Mouse (Mus musculus): ENCODE results near the gene Zdhhc14. TPM values are rescaled to one million over a fixed set of nuclear protein-coding genes. Genes with fewer than 3 reads are reported as not detected.
A peak's percentile ranks its signal among the peaks of the same experiment; 100 is the strongest.

Gene Zdhhc14
- polyA plus RNA-seq, 1 experiment from 2014 or later = 10.1 TPM

DNA sequence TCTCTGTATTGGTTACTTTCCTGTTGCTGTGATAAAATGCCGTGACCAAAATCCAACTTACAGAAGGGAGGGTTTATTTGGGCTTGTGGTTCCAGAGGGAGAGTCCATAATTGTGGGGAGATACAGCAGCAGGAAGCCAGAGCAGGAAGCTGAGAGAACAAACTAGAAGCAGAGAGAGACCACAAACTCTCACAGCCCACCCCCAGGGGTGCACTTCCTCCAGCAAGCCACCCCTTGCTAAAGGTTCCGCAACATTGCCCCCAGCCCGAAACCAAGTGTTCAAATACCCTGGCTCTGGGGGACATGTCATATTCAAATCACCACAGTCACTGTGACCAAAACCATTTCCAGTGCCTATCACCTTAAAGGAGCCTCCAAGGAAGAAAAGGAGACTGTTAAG lies 254.0 kb downstream of the Zdhhc14 start:
- Histone ChIP-seq H3K36me3 (replicated peaks) (no peaks in the 10 kb centered on the region), H3K4me1 (no peaks in the 10 kb centered on the region), H3K9me3 (no peaks in the 10 kb centered on the region), H3K27me3 (replicated peaks) (no peaks in the 10 kb centered on the region), H3K4me2 (no peak overlapping the region), H3K27ac (no peak overlapping the region), H3K9ac (no peak overlapping the region), H3K4me3 (no peak overlapping the region)
- no peak for ATAC-seq (replicated peaks)
- WGBS = 81% methylated on average over 3 of the region's 3 CpGs

DNA sequence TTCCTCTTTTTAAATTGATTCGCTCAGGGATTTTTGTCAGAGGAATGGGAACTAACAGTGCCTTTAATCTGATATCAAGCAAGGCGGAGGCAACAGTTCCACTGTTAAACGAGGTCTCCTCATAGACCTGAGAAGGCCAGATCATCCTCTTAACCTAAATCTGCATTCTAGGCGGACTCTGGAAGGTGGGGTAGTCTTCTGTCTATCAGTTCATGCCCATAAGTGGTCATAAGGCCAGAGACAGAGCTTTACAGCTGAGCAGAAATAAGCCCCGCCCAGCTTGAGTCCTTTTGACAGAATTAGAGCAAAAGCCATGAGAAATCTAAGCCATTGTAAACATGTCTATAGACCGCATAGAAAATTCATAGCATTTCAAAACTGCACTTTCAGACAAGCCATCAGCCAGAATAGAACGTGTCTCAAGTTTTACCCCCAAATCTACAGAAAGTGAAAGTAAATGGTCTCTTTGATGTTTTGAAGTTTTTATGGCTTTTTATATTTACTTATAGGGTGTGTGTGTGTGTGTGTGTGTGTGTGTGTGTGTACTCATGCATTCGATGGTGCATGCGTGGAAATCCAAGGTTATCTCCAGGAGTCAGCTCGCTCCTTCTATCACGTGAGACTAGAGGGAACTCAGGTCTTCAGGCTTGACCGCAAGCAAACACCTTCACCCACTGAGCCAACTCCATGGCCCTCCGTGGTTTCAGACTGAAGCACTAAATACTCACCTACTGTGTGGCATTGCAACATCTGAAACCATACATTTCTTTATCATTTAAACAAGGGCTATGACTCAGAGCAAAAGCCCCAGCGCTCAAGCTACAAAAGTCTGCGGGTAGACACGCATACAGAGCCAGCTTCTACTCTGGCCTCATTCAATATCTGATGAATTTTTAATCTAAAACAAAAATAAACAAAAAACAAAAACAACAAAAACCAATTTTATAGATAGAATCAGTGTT lies 255.5 kb downstream of the Zdhhc14 start:
- 79% methylated on average over 16 of the region's 16 CpGs for WGBS
- peaks cover 6% of the 10 kb centered on the region for H3K4me1 ChIP-seq
- H3K27me3 ChIP-seq (replicated peaks) = no peaks in the 10 kb centered on the region
- H3K4me3 ChIP-seq = no peak overlapping the region
- H3K4me2 ChIP-seq = no peak overlapping the region
- no peak overlapping the region for H3K27ac ChIP-seq
- H3K36me3 ChIP-seq (replicated peaks) = no peaks in the 10 kb centered on the region
- no peaks in the 10 kb centered on the region for H3K9me3 ChIP-seq
- no peak for ATAC-seq (replicated peaks)
- no peak overlapping the region for H3K9ac ChIP-seq

DNA sequence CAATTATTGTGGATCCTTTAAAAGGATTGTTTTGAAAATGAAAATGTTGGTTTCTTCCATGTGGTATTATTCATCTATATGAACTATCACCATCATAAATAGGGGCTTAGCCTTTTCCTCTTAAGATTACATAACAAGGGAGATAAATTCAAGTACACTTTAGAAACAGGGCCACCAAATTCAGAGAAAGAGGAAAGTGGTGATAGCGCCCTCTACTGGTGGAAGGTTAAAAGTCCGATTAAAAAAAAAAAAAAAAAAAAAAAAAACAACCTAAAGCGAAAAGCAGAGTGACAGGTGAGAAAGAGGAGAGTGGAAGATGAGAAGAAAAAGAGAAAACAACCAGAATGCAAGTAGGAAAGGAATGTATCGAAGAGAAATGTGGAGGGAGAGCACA lies 256.1 kb downstream of the Zdhhc14 start:
- Histone ChIP-seq H3K27ac (no peak overlapping the region), H3K27me3 (replicated peaks) (no peaks in the 10 kb centered on the region), H3K36me3 (replicated peaks) (no peaks in the 10 kb centered on the region), H3K4me2 (no peak overlapping the region), H3K4me3 (no peak overlapping the region), H3K4me1 (peaks cover 11% of the 10 kb centered on the region), H3K9me3 (no peaks in the 10 kb centered on the region), H3K9ac (no peak overlapping the region)
- ATAC-seq (replicated peaks) = no peak
- 4% methylated on average over 4 of the region's 4 CpGs for WGBS

DNA sequence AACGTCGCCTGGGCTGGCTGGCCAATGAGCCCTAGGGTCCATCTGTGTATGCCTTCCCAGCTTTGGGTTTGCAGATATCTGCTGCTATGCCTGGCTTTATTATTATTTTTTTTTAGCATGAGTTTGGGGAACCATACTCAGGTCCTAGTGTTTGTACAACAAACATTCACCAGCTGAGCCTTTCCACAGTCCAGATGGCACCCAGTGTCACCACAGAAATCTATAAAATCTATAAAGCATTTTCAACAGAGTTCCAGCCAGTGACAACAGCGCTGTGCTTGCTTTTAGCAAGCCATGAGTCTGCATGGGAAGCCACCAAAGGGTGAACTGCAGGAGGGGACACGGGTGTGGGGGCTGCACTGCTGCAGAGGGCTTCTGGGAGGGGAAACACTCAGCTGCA lies 257.9 kb downstream of the Zdhhc14 start:
- H3K4me1 ChIP-seq = peaks cover 11% of the 10 kb centered on the region
- H3K4me2 ChIP-seq = no peak overlapping the region
- no peaks in the 10 kb centered on the region for H3K36me3 ChIP-seq (replicated peaks)
- no peak for ATAC-seq (replicated peaks)
- H3K9me3 ChIP-seq = no peaks in the 10 kb centered on the region
- H3K9ac ChIP-seq = no peak overlapping the region
- 0 out of 2 replicates have a peak, but pooled peaks cover 3% of the 10 kb centered on the region for H3K27me3 ChIP-seq (replicated peaks)
- 71% methylated on average over 4 of the region's 4 CpGs for WGBS
- H3K4me3 ChIP-seq = no peak overlapping the region
- no peak overlapping the region for H3K27ac ChIP-seq

DNA sequence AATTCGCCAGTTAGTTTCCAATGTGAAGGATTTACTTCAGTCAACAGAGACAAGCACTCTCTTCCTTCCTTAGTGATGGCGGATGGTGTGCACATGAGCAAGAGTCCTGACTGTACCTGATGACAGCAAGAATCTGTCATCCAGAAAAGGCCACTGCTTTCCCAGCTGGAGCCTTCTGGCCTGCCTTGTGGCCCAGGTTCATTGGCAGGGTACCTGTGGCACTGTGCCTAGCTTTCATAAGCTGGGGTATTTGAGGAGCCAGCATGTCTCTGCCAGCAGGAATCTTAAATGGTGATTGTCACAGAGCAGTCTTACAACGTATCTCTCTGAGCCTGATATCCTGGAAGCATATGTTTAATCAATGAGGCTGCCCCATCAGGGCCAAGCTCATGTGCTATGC lies 258.7 kb downstream of the Zdhhc14 start:
- Histone ChIP-seq H3K4me2 (no peak overlapping the region), H3K27me3 (replicated peaks) (0 out of 2 replicates have a peak, but pooled peaks cover 5% of the 10 kb centered on the region), H3K9me3 (no peaks in the 10 kb centered on the region), H3K9ac (no peak overlapping the region), H3K36me3 (replicated peaks) (no peaks in the 10 kb centered on the region), H3K27ac (no peak overlapping the region), H3K4me1 (peaks cover 11% of the 10 kb centered on the region), H3K4me3 (no peak overlapping the region)
- 72% methylated on average over 3 of the region's 3 CpGs for WGBS
- no peak for ATAC-seq (replicated peaks)

DNA sequence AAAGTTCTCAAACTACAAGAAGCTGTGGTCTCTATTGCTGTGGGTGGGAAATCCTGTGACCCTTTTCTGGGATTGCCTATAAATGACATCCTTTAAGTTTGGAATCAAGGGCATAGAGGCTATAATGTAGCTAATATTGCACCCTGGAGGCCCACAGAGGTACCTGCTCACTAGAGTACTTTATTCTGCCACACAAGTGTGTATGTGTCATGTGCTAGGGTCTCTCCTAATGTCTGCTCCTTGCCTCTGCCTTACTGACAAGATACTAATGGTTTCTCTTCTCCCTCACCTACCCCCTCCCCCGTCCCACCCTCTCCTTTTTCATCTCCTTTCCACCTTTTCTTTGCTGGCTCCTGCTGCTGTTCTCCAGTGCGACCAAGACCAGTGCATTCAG lies 260.0 kb downstream of the Zdhhc14 start:
- peak; percentile 53 for ATAC-seq (replicated peaks)
- Histone ChIP-seq H3K27me3 (replicated peaks) (0 out of 2 replicates have a peak, but pooled peaks cover 5% of the 10 kb centered on the region), H3K4me2 (peak overlapping the region; percentile 59), H3K36me3 (replicated peaks) (no peaks in the 10 kb centered on the region), H3K9ac (peak overlapping the region; percentile 40), H3K4me1 (peaks cover 11% of the 10 kb centered on the region), H3K9me3 (no peaks in the 10 kb centered on the region), H3K4me3 (no peak overlapping the region), H3K27ac (peak overlapping the region; percentile 58)
- 19% methylated on average over 2 of the region's 2 CpGs for WGBS

DNA sequence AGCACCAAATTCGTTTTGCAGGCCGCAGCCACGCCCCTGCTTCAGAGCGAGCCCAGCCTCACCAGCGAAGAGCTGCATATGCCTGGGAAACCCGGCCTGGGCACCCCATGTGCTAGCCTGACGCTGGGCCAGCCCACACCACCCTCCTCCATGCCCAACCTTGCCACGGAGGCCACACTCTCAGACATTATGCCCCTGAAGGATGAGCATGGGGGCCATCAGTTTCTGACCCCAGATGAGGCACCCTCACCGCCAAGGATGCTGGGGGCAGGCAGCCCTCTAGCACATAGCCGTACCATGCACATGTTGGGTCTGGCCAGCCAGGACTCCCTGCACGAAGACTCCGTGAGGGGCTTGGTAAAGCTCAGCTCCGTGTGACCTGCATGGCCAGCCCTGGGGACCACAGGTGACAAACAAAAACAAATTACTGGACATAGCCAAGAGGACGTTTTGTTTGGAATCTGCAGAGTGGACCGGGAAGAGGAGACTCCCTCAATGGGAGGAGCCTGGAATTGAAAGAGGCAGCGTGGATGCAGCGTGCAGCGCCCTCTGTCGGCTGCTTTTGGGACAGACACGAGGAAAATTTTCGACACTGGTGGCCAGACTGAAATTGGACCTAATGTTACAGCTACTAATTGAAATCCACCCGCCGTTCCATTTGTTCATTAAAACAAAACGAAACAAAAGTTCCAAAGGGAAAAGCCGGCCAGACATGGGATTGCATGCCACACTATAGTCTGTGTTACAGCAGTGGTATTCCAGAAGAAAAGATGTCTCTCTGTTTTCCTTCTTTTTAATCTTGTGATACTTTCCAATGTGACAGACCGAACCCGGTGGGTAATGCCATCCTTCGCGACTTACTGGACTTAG lies 260.6 kb downstream of the Zdhhc14 start:
- Histone ChIP-seq H3K9me3 (no peaks in the 10 kb centered on the region), H3K27ac (peak overlapping the region; percentile 58)

DNA sequence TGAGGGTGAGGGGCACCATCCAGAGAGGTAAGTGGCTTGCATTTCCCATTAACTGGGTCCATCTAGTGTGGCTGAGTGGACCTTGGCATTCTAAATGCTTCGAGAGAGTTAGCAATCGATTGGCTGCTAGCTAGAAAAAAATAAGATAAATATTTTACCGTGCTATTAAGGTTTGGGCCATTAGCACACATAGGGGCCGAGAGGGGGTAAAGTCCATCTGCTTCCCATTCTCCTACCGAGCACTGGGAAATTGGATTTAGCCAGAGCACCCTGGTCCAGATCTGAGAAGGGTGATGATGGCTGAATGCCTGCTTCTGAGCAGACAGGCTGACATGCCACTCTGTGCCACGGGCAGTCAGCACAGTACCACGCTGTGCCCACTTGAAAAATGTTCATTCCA lies 263.1 kb downstream of the Zdhhc14 start:
- Histone ChIP-seq H3K9ac (no peak overlapping the region), H3K36me3 (replicated peaks) (no peaks in the 10 kb centered on the region), H3K4me2 (no peak overlapping the region), H3K9me3 (no peaks in the 10 kb centered on the region), H3K4me3 (no peak overlapping the region), H3K27me3 (replicated peaks) (0 out of 2 replicates have a peak, but pooled peaks cover 5% of the 10 kb centered on the region), H3K4me1 (peaks cover 11% of the 10 kb centered on the region), H3K27ac (no peak overlapping the region)
- WGBS = 85% methylated on average over 7 of the region's 7 CpGs
- ATAC-seq (replicated peaks) = no peak

More for the DNA sequence above, 260.6 kb downstream of the Zdhhc14 start:
- 10% methylated on average over 29 of the region's 29 CpGs for WGBS
- H3K36me3 ChIP-seq (replicated peaks) = no peaks in the 10 kb centered on the region
- H3K4me2 ChIP-seq = peak overlapping the region; percentile 59
- H3K4me1 ChIP-seq = peaks cover 11% of the 10 kb centered on the region
- peak; percentile 84 for ATAC-seq (replicated peaks)
- H3K9ac ChIP-seq = peak overlapping the region; percentile 40
- H3K27me3 ChIP-seq (replicated peaks) = 0 out of 2 replicates have a peak, but pooled peaks cover 5% of the 10 kb centered on the region
- H3K4me3 ChIP-seq = peak overlapping the region; percentile 36

DNA sequence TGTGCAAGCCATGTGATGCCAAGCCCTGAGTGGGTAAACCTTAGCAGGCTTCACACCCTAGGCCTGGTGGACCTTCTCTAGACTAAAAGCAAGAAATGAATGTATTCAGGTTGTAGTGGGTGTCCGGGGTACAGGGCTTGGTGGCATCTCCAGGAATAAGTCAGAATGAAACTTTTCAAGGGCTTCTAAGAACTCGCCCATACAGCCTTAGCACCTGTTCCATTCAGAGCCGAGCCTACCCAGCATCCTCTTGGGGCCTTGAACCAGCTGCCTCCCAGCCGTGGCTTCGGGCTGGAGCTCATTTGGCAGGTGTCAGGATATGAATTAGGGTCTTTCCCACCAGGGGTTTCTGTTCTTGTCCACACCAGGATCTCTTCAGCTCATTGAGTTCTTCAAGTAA lies 263.7 kb downstream of the Zdhhc14 start:
- Histone ChIP-seq H3K9ac (no peak overlapping the region), H3K27me3 (replicated peaks) (0 out of 2 replicates have a peak, but pooled peaks cover 5% of the 10 kb centered on the region), H3K4me1 (peaks cover 11% of the 10 kb centered on the region), H3K4me2 (no peak overlapping the region), H3K9me3 (no peaks in the 10 kb centered on the region), H3K27ac (no peak overlapping the region), H3K4me3 (no peak overlapping the region), H3K36me3 (replicated peaks) (no peaks in the 10 kb centered on the region)
- no peak for ATAC-seq (replicated peaks)
- WGBS = 72% methylated on average over 5 of the region's 5 CpGs

DNA sequence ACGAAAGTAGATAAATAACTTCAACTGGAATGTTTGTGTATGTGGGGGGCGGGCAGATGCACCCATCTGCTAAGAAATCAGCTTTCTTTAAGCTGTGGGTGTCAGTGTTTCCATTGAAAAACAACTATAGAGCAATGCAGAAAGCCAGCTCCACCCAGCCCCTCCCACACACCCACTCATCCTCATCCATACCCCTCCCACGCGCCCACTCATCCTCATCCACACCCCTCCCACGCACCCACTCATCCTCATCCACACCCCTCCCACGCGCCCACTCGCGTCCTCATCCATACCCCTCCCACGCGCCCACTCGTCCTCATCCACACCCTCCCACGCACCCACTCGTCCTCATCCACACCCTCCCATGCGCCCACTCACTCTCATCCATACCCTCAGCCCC lies 264.5 kb downstream of the Zdhhc14 start:
- Histone ChIP-seq H3K36me3 (replicated peaks) (no peaks in the 10 kb centered on the region), H3K27ac (no peak overlapping the region), H3K9ac (no peak overlapping the region), H3K9me3 (no peaks in the 10 kb centered on the region), H3K4me3 (no peak overlapping the region), H3K27me3 (replicated peaks) (0 out of 2 replicates have a peak, but pooled peaks cover 5% of the 10 kb centered on the region), H3K4me2 (no peak overlapping the region), H3K4me1 (peaks cover 11% of the 10 kb centered on the region)
- ATAC-seq (replicated peaks) = no peak
- WGBS = 88% methylated on average over 15 of the region's 15 CpGs

DNA sequence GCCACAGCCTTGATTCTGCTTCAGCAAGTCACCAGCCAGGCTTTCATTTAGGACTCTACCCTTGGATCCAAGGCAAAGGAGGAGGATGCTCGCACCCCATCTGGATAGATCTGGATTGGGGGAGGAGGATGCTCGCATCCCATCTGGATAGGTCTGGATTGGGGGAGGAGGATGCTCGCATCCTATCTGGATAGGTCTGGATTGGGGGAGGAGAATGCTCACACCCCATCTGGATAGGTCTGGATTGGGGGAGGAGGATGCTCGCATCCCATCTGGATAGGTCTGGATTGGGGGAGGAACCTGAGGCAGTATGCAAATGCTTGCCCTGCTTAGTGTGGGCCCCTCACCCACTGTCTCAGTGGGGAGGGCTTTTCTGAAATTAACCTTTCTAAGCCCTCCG lies 271.4 kb downstream of the Zdhhc14 start:
- Histone ChIP-seq H3K27ac (no peak overlapping the region), H3K4me3 (no peak overlapping the region), H3K36me3 (replicated peaks) (no peaks in the 10 kb centered on the region), H3K9ac (no peak overlapping the region), H3K4me2 (no peak overlapping the region), H3K4me1 (no peaks in the 10 kb centered on the region), H3K9me3 (no peaks in the 10 kb centered on the region), H3K27me3 (replicated peaks) (no peaks in the 10 kb centered on the region)
- ATAC-seq (replicated peaks) = no peak
- 92% methylated on average over 5 of the region's 5 CpGs for WGBS

DNA sequence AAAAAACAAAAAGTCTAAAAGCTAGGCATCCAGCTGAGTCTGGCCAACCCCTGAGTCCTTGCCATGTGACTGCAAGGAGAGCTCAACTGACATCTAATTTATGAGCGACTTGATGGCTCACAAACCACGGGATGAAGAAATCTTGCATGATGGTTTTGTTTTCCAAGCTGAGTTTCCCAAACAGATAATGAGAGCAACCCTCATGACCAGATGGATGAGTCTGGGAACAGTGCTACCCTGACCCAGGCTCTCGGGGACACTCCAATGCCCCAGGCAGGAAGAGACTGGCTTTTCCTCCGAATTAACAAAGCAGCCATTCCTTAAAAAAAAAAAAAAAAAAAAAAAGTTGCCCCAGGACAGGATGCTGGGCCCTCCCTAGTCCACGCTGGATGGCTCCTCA lies 271.9 kb downstream of the Zdhhc14 start:
- Histone ChIP-seq H3K27me3 (replicated peaks) (no peaks in the 10 kb centered on the region), H3K4me3 (no peak overlapping the region), H3K27ac (no peak overlapping the region), H3K4me1 (no peaks in the 10 kb centered on the region), H3K9ac (no peak overlapping the region), H3K4me2 (no peak overlapping the region), H3K9me3 (no peaks in the 10 kb centered on the region), H3K36me3 (replicated peaks) (no peaks in the 10 kb centered on the region)
- ATAC-seq (replicated peaks) = no peak
- WGBS = 58% methylated on average over 5 of the region's 5 CpGs

Measured in midbrain, embryonic 15.5 days (tissue).